8 mouse cellular contexts compared by ENCODE assay signal in the genomic region with DNA sequence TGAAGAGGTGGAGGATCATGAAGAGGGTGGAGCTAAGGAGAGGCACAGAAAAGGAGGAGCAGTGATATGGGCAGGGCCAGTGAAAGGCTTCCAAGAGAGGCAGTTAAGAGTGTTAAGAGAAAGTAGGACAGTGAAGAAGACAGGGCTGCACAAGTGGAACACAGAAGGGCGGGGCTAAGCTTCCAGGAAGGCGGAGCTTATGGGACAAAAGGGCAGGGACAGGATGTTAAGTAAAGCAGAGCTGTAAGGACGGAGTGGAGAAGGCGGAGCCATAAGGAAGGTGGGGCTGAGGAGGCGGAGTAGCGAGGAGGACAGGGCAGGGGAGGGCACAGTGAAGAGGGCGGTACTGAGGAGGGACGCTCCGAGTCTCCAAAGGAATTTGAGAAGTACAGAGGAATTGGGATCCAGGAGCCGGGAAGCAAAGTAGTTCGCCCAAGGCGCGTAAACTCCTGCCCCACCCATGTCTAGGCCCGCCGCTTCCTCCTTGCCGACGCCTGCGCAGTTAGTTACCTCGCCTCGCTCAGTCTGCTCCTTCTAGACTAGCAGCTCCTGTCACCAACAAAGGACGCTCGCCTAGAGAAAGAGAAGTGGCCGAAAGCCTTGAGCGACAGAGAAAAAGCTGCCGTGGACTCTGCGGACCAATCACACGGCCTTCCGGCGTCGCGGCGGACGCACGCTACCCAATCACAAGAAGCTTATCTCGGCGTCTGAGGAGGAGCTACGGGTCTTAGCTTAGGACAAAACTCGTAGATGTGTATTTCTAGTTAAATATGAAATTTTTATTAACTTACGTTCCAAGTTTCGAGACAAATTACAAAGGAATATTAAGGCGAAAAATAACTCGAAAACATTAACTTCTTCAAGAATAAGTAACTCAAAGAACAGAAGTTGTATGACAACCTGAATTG. TPM values are rescaled to one million over a fixed set of nuclear protein-coding genes. Genes with fewer than 3 reads are reported as not detected.
DNase-seq lines count a peak whose midpoint lies in the region; ATAC-seq lines count a peak whose summit lies in the region.

A gene (minus strand): TSS at position 700 of the 908 bp plus-strand sequence.

- WGBS in hindbrain, embryonic 15.5 days, result under 1% methylated on average over 42 of the region's 42 CpGs

- H3K4me3 ChIP-seq in hindbrain, embryonic 15.5 days, result peak within 1 kb of the TSS; percentile 65

- peaks cover 29% of the 10 kb centered on the region for H3K36me3 ChIP-seq in hindbrain, embryonic 15.5 days

- no peaks in the 10 kb centered on the region for H3K27me3 ChIP-seq in hindbrain, embryonic 15.5 days

- H3K27ac ChIP-seq in hindbrain, embryonic 15.5 days (replicated peaks), result peak within 1 kb of the TSS; percentile 84

- ATAC-seq in hindbrain, embryonic 15.5 days (ENCODE audit: low FRiP score, low read depth), result peak; percentile 97

- peak within 1 kb of the TSS; percentile 57 for H3K9ac ChIP-seq in hindbrain, embryonic 15.5 days

- DNase-seq in T-cell, adult 2 months (ENCODE audit: low spot score), result peak; percentile 91
- peak; percentile 84 to 89 for DNase-seq in cerebellum, postnatal 36 days
- peak; percentile 87 to 94 for DNase-seq in frontal cortex, postnatal 36 days (ENCODE audit: low spot score in 2 of 2)
- DNase-seq in left cerebral cortex, adult 11 months (ENCODE audit: low spot score), result peak; percentile 81
- peak; percentile 93 to 95 for DNase-seq in lung, postnatal 4 days
- DNase-seq in retina, postnatal 7 days (ENCODE audit: low read depth, low spot score), result peak; percentile 91
- peak; percentile 75 for DNase-seq in urinary bladder, adult 2 months (ENCODE audit: low spot score)

- peaks cover 11% of the 10 kb centered on the region for H3K4me1 ChIP-seq in hindbrain, embryonic 15.5 days (replicated peaks)

- no peaks in the 10 kb centered on the region for H3K9me3 ChIP-seq in hindbrain, embryonic 15.5 days

- peak within 1 kb of the TSS; percentile 82 for H3K4me2 ChIP-seq in hindbrain, embryonic 15.5 days

RNA-seq across cellular contexts. Expression of the gene that starts here (rescaled TPM):
- polyA plus RNA-seq in hindbrain, embryonic 15.5 days (2015; fragmentation: Nextera tagmentation; extraction: Ambion mirVana), result 48.9 and 49.2 TPM in 2 replicates
- polyA plus RNA-seq in urinary bladder, adult 2 months (2012; rRNA removed), result 21.0 and 22.8 TPM in 2 replicates

Comparison
In these comparisons a context has a peak if more than half of its experiments do, and no peak if none do; other contexts are left out.
1. Peak in every context shown above with its lines: DNase-seq, ATAC-seq, H3K4me3 ChIP-seq and H3K27ac ChIP-seq.